Mouse (Mus musculus): Measurements from ENCODE around the gene Dtd1. TPM values are rescaled to one million over a fixed set of nuclear protein-coding genes. Genes with fewer than 3 reads are reported as not detected.

The Dtd1 gene
- total RNA-seq, 1 experiment from 2014 or later: 14.8 TPM

DNA sequence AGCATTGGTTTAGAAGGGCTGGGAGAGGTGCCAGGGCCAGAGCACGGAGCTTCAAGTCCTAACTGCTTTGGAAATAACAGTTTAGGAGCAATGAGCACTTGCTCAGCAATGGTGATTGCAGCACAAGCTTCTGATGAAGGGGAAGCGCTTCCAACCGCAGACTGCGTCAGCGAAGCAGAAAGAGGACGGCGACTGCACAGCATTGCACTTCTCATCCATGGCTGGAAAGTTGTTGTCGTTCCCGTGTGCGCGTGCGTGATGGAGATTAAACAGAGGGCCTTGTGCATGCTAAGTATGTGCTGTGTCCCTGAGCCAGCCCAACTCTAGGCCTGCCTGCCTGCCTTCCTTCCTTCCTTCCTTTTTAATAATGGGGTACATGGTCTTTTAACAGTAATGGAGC is 98.3 kb downstream of the Dtd1 start:
- ATAC-seq (replicated peaks; ENCODE audit: insufficient number of reproducible peaks, low FRiP score, low TSS enrichment, poor library complexity, severe bottlenecking): peak; percentile 50; the same call in 1 of the 2 replicates

DNA sequence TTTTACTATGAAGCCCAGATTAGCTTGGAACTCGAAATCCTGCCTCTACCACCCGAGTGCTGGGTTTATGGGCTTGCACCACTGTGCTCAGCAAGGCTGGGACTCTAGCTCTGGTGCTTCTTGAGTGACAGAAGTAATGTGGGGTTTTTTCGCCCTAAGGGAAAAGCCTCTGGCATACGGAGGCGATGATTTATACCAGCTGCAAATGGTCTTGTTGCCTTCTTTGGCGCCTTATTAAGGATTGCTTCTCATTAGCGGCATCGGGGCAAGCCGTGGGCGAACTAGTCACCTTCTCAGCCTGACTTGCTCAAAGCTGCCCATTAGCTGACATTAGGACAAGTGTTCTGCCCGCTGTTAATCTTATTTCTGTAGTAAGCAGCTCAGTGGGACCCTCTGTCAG is 100.9 kb downstream of the Dtd1 start:
- ATAC-seq (replicated peaks; ENCODE audit: insufficient number of reproducible peaks, low FRiP score, low TSS enrichment, poor library complexity, severe bottlenecking): no peak

DNA sequence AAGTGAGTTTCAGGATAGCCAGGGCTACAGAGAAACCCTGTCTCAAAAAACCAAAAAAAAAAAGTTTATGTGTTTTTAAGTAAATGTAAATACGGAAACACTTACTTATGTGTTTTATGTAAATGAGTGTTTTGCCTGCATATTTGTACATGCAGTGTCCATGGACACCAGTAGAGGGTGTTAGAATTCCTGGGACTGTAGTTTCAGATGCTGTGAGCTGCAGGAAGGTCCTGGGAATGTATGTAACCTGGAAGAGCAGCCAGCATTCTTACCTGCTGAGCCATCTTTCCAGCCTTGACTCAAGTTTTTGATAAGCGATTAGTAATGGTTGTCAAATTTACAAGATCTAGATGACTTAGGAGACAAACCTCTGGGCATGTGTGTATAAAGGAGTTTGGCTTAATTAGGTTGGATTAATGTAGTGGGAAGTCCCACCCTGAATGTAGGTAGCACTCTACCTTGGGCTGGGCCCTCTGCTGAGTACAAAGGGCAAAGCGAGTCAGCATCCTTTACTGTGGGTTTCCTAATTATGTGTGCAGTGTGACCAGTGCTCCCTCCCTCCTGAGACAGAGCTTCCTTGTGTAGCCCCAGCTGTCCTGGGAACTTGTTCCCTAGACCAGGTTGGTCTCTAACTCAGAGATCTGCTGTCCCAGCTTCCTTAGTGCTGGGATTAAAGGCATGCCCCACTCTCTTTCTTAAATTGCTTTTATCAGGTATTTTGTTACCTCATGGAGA is 101.9 kb downstream of the Dtd1 start:
- no peak for ATAC-seq (replicated peaks; ENCODE audit: insufficient number of reproducible peaks, low FRiP score, low TSS enrichment, poor library complexity, severe bottlenecking)

DNA sequence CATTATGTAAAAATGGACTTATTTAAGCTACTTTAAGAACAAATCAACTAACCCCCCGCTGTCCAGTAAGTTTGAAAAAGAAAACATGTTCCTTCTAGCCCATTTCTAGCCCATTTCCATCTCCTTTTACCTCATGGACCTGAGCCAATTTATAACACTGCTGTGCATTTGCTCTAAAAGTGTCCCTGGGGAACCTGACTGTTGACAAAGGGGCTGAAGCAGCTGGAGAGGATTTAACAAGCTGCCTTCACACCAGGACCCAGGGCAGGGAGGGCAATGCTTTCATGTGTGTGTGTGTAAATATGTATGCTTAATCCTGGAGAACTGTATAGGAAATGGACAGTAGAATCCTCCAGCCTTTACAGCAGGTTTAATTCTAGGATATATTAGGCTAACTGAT is 109.6 kb downstream of the Dtd1 start:
- no peak for ATAC-seq (replicated peaks; ENCODE audit: insufficient number of reproducible peaks, low FRiP score, low TSS enrichment, poor library complexity, severe bottlenecking)

DNA sequence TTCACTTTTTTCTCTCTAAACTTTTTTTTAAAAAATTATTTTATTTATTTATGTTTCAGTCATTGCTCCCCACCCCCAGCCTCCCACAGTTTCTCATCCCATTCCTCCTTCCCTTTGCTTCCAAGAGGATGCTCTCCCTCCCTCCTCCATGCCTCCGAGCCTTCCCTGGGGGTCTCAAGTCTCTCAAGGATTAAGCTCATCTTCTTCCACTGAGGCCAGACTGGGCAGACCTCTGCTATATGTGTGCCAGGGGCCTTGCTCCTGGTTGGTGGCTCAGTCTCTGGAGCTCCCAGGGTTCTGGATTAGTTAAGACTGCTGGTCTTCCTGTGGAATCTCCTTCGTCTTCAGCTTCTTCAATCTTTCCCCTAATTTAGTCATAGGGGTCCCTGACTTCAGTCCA is 110.0 kb downstream of the Dtd1 start:
- ATAC-seq (replicated peaks; ENCODE audit: insufficient number of reproducible peaks, low FRiP score, low TSS enrichment, poor library complexity, severe bottlenecking): no peak

DNA sequence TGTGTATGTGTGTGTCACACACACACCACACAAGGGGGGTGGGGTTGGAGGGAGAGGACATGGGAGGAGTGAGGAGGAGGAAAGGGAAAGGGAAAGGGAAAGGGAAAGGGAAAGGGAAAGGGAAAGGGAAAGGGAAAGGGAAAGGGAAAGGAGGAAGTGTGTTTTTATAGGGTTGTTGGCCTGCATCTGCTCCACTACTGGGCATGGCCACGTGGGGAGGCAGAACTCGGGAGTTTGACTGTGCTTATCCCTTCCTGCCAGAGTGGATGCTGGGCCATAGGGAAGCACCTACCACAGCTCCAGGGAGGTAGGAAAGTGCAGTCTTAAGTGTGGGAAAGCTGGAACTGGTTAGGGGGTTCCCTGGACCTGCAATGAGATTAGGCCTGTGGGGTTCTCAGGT is 114.9 kb downstream of the Dtd1 start:
- 0 out of 2 replicates have a peak, but pooled peaks have one; percentile 27 for ATAC-seq (replicated peaks; ENCODE audit: insufficient number of reproducible peaks, low FRiP score, low TSS enrichment, poor library complexity, severe bottlenecking)

DNA sequence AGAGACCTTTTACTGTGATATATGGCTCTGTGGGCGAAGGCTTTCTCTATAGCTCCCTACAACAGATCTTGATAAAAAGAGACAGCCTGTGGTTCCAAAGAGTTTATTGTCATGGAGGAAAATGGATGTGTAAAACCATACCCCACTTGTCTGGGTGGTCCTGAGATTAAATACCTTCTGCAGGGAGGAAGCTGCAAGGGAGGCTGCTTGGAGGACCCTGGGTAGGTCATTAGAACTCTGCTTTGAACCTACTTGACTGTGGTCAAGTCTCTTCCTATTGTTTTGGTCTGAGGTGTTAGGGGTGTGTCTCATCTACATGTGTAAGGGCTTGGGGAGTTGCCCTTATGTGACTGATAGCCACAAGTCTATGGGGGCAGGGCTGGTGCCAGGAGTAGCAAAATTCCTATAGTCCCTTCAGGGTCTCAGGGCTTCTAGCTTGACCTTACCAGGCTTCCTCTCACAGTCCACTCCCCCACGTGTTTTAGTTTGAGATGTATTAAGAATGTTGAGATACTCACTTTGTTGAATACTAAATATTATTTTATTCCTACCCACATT is 115.6 kb downstream of the Dtd1 start:
- no peak for ATAC-seq (replicated peaks; ENCODE audit: insufficient number of reproducible peaks, low FRiP score, low TSS enrichment, poor library complexity, severe bottlenecking)

DNA sequence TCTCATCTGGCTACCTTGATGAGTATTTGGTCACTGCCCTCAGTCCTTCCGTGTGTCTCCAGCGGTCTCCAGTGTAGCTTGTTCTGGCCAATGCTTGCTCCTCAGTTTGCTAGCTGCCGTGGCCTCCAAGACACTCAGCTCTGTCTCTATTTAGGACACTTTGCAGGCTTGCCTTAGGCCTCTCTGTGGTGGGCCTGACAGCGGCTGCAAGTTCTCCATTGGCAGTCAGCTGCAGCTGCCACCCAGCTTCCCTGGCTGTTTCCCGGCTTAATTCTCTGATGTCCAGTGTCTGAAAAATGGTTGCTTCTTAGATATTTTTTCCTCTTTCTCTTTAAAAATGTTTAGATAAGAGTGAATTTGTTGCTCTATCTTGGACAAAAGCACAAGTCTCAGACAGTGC is 116.6 kb downstream of the Dtd1 start:
- no peak for ATAC-seq (replicated peaks; ENCODE audit: insufficient number of reproducible peaks, low FRiP score, low TSS enrichment, poor library complexity, severe bottlenecking)

DNA sequence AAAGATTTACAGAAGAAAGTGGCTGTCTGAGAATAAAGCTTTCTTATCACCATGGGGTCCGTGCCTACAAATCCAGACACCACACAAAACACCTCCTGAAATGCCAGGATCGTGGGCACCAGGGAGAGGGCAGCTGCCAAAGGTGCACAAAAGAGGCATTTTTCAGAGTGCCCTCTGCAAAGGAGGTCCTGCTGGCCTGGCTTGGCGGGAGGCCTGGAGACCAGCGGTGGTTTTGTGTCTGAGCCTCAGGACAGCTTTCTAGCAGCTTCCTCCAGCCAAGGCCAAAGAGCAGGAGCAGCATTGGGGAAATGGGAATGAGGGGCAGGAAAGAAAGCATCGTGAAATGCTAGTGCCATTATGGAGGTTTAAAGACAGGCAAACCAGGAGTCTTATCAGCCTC is 118.6 kb downstream of the Dtd1 start:
- no peak for ATAC-seq (replicated peaks; ENCODE audit: insufficient number of reproducible peaks, low FRiP score, low TSS enrichment, poor library complexity, severe bottlenecking)

DNA sequence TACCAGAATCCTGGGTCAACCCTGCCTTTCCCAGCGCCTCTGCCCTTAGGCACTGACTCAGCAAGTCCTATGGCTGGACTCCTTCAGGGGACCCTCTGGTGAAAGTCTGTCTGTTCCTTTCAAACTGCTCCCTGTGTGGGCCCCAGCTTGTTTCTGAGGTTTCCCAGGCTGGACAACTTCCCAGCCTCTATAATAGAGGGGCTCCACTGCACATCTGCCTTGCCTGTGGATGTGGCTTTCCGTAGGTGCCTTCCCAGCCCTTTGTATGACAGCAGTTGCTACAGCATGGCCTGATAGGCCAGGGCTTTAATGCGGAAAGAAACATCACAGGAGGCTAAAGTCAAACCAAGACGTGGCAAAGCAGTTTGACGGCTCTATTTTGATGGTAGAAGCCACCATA is 119.6 kb downstream of the Dtd1 start:
- no peak for ATAC-seq (replicated peaks; ENCODE audit: insufficient number of reproducible peaks, low FRiP score, low TSS enrichment, poor library complexity, severe bottlenecking)

DNA sequence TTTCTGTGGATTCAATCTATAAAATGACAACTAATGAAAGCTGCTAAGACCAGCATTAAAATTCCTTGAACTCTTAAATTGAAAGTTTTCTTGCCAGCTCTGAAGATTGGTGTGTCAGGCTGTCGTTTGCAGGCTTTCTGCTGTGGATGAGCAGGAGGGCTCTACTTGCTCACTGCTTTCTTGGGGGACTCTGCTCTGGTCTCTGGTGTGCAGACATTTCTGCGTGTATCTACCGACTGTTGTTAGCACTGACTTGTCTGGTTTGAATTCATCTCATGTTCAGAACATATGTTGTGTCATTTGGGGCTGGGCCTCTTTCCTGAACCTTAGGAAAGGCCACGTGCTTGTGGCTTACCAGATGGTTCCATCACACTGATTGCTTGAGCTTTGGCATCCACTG is 120.0 kb downstream of the Dtd1 start:
- ATAC-seq (replicated peaks; ENCODE audit: insufficient number of reproducible peaks, low FRiP score, low TSS enrichment, poor library complexity, severe bottlenecking): no peak

DNA sequence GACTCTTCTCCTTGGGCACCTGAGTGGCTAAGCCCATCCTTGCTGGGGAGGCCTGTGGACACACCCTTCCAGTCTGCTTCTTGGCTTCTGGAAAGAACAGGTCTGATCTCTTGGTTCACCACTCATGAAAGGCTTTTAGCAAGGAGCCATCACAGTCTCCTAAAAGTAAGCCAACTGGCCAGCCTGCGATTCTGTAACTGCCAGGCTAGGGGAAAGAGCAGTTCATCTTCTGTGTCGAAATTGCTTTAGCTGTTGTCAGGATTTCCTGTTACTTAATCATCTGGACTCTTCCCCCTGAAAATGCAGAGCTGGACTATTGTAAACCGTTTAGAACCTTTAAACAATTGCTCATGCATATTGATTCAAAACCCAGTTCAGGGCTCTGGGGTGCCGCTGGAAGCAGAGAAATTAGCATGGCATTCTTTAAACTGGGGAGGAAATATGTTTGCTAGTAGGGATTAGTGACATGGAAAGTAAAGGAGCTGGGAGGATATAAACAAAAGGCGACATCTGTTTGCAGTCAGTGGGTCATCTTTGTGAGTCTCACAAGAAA is 120.8 kb downstream of the Dtd1 start:
- ATAC-seq (replicated peaks; ENCODE audit: insufficient number of reproducible peaks, low FRiP score, low TSS enrichment, poor library complexity, severe bottlenecking): no peak

DNA sequence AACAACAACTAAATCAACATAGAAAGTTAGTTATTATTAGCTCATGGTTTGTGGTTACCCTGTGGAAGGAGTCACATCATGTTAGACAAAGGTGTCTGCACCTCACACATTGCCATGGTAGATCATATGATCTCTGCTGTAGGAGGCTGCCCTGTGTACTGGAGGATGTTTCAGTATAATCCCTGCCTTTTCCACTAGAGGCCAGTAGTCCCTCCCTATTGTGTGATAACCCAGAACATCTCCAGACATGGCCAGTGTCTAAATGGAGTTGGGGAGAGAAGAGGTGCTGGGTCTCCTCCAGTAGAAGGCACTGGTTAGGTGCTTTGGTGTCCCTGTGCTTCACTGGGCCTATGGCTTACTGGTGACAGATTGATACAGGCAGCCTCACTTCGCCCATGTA is 125.0 kb downstream of the Dtd1 start:
- ATAC-seq (replicated peaks; ENCODE audit: insufficient number of reproducible peaks, low FRiP score, low TSS enrichment, poor library complexity, severe bottlenecking): no peak

DNA sequence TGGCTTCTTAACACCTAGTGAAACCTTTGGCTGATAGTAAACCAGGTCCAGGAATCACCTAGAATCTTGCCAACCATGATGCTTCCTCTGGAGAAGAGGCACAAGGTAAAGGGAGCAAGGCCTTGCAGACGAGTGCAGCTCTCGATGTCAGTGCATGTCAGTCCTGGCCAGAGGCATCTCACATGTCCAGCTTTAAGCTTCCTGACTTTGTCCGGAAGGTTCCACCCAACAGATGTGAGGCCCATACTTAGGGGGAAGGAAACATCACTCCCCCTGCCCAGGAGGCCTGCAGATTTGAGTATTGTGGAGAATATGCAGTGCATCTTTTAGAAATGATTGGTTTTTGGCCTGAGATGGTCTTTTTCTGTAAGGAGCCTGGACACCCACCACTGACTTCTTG is 127.4 kb downstream of the Dtd1 start:
- no peak for ATAC-seq (replicated peaks; ENCODE audit: insufficient number of reproducible peaks, low FRiP score, low TSS enrichment, poor library complexity, severe bottlenecking)

DNA sequence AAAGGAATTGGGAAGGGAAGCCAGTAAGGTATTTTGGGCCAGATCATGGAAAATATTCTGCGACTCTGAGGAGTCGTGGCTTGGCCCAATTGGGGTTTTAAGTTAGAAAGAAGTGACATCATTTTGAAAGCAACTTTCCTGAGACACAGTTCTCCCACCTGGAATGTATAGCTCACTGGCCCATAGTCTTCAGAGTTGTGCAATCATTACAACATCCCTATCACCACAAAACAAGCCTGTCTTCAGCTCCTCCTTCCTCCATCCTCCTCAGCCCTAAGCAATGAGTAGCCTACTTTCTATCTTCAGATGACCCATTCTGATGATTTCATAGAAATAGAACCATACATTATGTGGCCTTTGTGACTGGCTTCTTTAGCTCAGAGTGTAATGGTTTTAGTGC is 130.1 kb downstream of the Dtd1 start:
- ATAC-seq (replicated peaks; ENCODE audit: insufficient number of reproducible peaks, low FRiP score, low TSS enrichment, poor library complexity, severe bottlenecking): no peak

DNA sequence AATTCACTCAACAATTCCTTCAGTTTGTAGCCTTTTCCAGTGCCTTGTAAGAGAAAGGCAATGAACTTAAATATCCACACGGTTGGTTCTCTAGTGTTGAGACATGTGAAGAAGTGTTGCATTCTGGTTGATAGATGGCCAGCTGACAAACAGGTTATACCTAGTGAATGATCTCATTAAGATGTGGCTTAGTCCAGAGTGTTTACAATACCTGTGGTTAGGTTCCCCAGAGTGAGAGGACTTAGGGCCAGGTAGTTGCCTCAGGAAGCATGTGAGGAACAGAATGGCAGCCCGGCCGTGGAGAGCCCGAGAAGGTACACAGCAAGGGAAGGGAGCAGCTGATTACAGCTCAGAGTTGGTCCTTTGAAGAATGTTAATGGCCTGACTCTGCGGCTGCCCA is 138.5 kb downstream of the Dtd1 start:
- ATAC-seq (replicated peaks; ENCODE audit: insufficient number of reproducible peaks, low FRiP score, low TSS enrichment, poor library complexity, severe bottlenecking): no peak

DNA sequence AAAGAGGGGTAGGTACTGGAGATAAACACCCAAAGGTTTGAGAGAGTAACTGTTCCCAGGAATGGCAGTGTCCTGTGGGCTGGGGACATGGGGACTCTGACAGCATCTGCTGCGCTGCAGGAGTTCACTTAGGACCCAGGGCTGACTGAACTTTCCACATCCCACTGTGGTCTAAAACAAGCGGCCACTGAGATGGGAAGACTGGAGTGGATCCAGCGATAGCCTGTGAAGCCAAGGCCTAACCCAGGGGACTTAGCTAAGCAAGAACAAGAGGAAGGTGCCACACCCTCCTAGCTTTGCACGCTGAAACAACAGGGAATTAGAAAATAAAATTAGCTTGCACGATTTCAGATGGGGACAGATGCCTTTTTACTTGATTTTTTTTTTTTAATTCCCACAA is 138.9 kb downstream of the Dtd1 start:
- no peak for ATAC-seq (replicated peaks; ENCODE audit: insufficient number of reproducible peaks, low FRiP score, low TSS enrichment, poor library complexity, severe bottlenecking)

DNA sequence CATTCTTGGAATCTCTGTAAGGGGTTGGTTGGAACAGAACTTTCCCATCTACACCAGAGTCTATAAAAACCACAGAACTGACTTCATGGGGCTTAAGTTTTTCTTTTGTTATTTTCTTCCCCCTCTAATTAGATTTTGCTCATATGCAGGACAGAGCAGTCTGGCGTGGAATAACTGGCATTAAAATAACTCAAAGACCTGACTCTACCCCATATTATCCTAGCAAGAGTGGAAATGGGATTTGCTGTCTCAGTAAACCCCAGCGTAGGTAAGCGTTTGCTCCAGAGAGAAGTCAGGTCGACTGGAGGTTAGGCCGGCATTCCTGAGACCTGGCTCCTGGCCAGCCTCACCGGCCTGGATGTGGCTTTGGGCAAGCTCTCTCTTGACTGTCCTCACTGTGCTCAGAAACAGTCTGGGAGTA is 140.9 kb downstream of the Dtd1 start:
- no peak for ATAC-seq (replicated peaks; ENCODE audit: insufficient number of reproducible peaks, low FRiP score, low TSS enrichment, poor library complexity, severe bottlenecking)

DNA sequence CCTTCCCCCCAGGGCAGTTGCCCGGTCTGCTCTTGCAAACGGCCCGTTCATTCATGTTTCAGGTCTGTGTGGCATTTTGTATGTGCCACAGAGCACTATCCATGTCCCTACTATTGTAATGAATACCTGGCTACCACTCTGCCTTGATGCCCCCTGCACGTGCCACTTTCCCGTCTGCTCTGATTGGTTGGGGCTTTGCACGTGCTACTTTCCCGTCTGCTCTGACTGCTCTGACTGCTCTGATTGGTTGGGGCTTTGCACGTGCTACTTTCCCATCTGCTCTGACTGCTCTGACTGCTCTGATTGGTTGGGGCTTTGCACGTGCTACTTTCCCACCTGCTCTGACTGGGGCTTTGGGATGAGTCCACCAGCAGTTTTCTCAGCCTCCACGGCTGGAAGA is 142.3 kb downstream of the Dtd1 start:
- ATAC-seq (replicated peaks; ENCODE audit: insufficient number of reproducible peaks, low FRiP score, low TSS enrichment, poor library complexity, severe bottlenecking): no peak

DNA sequence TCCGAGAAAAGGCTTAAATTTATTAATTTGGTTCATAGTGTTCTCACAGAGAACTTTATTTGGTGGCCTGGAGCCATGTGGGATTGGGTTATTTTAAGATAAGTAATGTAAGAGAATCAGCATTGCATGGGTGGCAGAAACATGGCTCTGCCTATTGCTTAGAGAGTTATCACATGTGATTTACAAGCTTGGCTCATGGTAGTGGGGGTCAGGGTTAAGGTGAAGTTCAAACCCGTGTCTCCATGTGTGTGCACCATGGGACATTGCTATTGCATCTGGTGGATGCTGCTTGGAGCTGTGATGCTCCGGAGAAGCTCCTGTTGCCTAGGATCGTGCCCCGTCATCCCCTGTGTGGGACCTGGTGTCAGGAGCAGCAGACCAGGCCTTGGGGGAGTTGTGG is 143.6 kb downstream of the Dtd1 start:
- no peak for ATAC-seq (replicated peaks; ENCODE audit: insufficient number of reproducible peaks, low FRiP score, low TSS enrichment, poor library complexity, severe bottlenecking)

Data from monocyte, adult 5-6 weeks (primary cell).